Mouse (Mus musculus) thymus, adult 2 months (tissue): Measurements from ENCODE around the gene Dnajc11. TPM values are rescaled to one million over a fixed set of nuclear protein-coding genes. Genes with fewer than 3 reads are reported as not detected.

Source experiments
- DNase-seq: peaks from one replicate; pipeline ENCODE4 v3.0.0; 2021
- H3K27ac ChIP-seq: fragments of 200-500 bp; 2 replicates; pipeline ENCODE4 v1.5.1; 2012; ENCODE audit warnings: low read length, control low read depth; ENCODE audit not compliant: control insufficient read depth, insufficient read depth
- H3K27me3 ChIP-seq: fragments of 200-500 bp; 2 replicates; pipeline ENCODE4 v1.6.1; 2012; ENCODE audit warnings: mild to moderate bottlenecking, low read length, moderate library complexity, mixed read lengths; ENCODE audit not compliant: control insufficient read depth, insufficient read depth
- H3K36me3 ChIP-seq: fragments of 200-500 bp; 2 replicates; pipeline ENCODE4 v1.6.1; 2012; ENCODE audit warnings: mild to moderate bottlenecking, low read length, moderate library complexity; ENCODE audit not compliant: control insufficient read depth, insufficient read depth
- H3K4me1 ChIP-seq: fragments of 200-500 bp; replicated peaks from 2 replicates; pipeline ENCODE4 v1.6.1; 2012; ENCODE audit warnings: low read length; ENCODE audit not compliant: control insufficient read depth, insufficient read depth
- H3K4me3 ChIP-seq: fragments of 200-500 bp; 2 replicates; pipeline ENCODE4 v1.5.1; 2012; ENCODE audit warnings: mild to moderate bottlenecking, low read length, control low read depth, moderate library complexity; ENCODE audit not compliant: control insufficient read depth, insufficient read depth
- CTCF ChIP-seq: fragments of 200-500 bp; IDR thresholded peaks from 2 replicates; pipeline ENCODE4 v1.5.1; 2012; ENCODE audit warnings: mild to moderate bottlenecking, control low read depth, low read length, moderate library complexity, borderline replicate concordance; ENCODE audit not compliant: control insufficient read depth, poor library complexity, insufficient read depth; ENCODE audit errors: extremely low read depth
- POLR2A ChIP-seq: fragments of 200-500 bp; IDR thresholded peaks from 2 replicates; pipeline ENCODE4 v1.6.1; 2012; ENCODE audit warnings: mild to moderate bottlenecking, low read length, control low read depth, moderate library complexity; ENCODE audit not compliant: control insufficient read depth, poor library complexity, insufficient read depth; ENCODE audit errors: extremely low read depth
- WGBS: fragments of 180-500 bp; shearing (Covaris S2); methylation state at CpG from one replicate; pipeline ENCODE4 v1.1.7; 2018; 5-methylcytosine and 5-hydroxymethylcytosine counted together
- polyA plus RNA-seq: library from polyadenylated mRNA; depleted of rRNA; stranded (reverse); fragments of >200 nt; gene quantifications from 2 replicates; pipeline ENCODE4 v1.2.3, GENCODE M21; 2012

Dnajc11 gene
- polyA plus RNA-seq, 1 experiment: 61.4 TPM

DNA sequence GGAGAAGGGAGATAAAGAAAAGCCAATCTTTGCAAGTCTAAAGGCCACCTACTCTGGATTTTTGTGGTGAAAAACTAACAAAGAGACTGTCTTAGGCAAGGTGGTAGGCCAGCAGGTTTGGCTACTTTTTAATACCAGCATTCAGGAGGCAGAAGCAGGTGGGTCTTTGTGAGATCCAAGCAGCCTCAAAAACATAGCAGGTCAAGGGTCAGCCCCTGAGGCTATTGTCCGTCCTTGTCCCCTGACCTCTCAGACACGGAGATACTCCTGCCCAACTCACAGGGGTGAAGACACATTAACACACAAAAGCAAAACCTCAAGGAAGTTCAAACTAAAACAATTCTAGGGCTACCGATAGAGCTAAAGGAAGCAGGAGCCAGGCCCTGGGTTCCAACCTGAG lies 73.3 kb downstream of the Dnajc11 start:
- TF ChIP-seq POLR2A (no peak), CTCF (no peak)
- Histone ChIP-seq H3K27me3 (no peaks in the 10 kb centered on the region), H3K4me3 (no peak overlapping the region), H3K36me3 (no peaks in the 10 kb centered on the region), H3K27ac (no peak overlapping the region), H3K4me1 (peaks cover 27% of the 10 kb centered on the region)
- no peak for DNase-seq
- WGBS: 88% methylated on average over 3 of the region's 3 CpGs

GRCm38 (mm10) chr4:152007481-152008147 lies 74.1 kb downstream of the Dnajc11 start:
- 57% methylated on average over 8 of the region's 8 CpGs for WGBS
- peaks cover 27% of the 10 kb centered on the region for H3K4me1 ChIP-seq
- no peak for TF ChIP-seq CTCF
- H3K27ac ChIP-seq: no peak overlapping the region
- no peak overlapping the region for H3K4me3 ChIP-seq
- no peaks in the 10 kb centered on the region for H3K27me3 ChIP-seq
- H3K36me3 ChIP-seq: no peaks in the 10 kb centered on the region
- no peak for DNase-seq

GRCm38 (mm10) chr4:152008148-152008500 lies 74.6 kb downstream of the Dnajc11 start:
- DNase-seq: no peak
- WGBS: 3% methylated on average over 14 of the region's 14 CpGs
- TF ChIP-seq POLR2A: no peak
- TF ChIP-seq CTCF: no peak

DNA sequence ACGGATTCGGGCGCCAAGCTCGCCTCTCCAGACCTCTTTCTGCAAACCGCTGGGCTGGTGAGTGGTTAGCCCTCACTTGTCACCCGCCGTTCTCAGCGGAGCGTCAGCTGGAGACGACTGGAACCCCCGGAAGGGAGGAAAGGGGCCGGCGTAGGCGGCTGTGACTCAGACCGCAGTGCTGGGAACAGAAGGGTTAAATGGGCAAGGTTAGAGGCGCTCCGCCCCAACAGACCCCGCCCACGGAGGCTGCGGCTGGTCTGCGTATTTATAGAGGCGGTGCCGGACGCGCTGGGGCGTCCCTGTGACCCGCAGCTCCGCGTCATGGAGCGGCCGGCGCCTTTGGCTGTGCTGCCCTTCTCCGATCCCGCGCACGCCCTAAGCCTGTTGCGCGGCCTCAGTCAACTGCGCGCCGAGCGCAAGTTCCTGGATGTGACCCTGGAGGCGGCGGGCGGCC lies 75.2 kb downstream of the Dnajc11 start, which contains the start of gene Klhl21:
Gene Klhl21, plus strand, starts transcription at position 182 of the 454 bp plus-strand sequence.
- no peaks in the 10 kb centered on the region for H3K27me3 ChIP-seq
- H3K36me3 ChIP-seq: no peaks in the 10 kb centered on the region
- H3K4me3 ChIP-seq: peak within 1 kb of the TSS; percentile 93
- peak; percentile 90 for DNase-seq
- TF ChIP-seq POLR2A (peak; percentile 88), CTCF (peak; percentile 44; the same call in 1 of the 2 replicates)
- WGBS: under 1% methylated on average over 45 of the region's 45 CpGs
- peaks cover 27% of the 10 kb centered on the region for H3K4me1 ChIP-seq
- peak within 1 kb of the TSS; percentile 20; the same call in 1 of the 2 replicates for H3K27ac ChIP-seq

More at GRCm38 (mm10) chr4:152008148-152008500, 74.6 kb downstream of the Dnajc11 start:
- H3K36me3 ChIP-seq: no peaks in the 10 kb centered on the region
- peak overlapping the region; percentile 93 for H3K4me3 ChIP-seq
- no peak overlapping the region for H3K27ac ChIP-seq
- H3K4me1 ChIP-seq: peaks cover 27% of the 10 kb centered on the region
- H3K27me3 ChIP-seq: no peaks in the 10 kb centered on the region

DNA sequence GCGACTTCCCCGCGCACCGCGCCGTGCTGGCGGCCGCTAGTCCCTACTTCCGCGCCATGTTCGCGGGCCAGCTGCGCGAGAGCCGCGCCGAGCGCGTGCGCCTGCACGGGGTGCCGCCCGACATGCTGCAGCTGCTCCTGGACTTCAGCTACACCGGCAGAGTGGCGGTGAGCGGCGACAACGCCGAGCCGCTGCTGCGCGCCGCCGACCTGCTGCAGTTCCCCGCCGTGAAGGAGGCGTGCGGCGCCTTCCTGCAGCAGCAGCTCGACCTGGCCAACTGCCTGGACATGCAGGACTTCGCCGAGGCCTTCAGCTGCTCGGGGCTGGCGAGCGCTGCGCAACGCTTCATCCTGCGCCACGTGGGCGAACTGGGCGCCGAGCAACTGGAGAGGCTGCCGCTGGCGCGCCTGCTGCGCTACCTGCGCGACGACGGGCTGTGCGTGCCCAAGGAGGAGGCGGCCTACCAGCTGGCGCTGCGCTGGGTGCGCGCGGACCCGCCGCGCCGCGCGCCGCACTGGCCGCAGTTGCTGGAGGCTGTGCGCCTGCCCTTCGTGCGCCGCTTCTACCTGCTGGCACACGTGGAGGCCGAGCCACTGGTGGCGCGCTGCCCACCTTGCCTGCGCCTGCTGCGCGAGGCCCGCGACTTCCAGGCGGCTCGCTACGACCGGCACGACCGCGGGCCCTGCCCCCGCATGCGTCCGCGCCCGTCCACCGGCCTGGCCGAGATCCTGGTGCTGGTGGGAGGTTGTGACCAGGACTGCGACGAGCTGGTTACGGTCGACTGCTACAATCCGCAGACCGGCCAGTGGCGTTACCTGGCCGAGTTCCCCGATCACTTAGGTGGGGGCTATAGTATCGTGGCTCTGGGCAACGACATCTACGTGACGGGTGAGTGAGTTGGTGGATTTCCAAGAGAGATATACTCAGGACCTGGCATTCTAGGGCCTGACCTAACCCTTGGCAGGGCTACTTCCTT lies 75.9 kb downstream of the Dnajc11 start:
- peaks cover 3% of the 10 kb centered on the region; the same call in 1 of the 2 replicates for H3K36me3 ChIP-seq
- under 1% methylated on average over 115 of the region's 115 CpGs for WGBS
- H3K4me1 ChIP-seq: peaks cover 27% of the 10 kb centered on the region
- no peaks in the 10 kb centered on the region for H3K27me3 ChIP-seq
- H3K27ac ChIP-seq: peak overlapping the region; percentile 20; the same call in 1 of the 2 replicates
- no peak; the same call in 1 of the 2 replicates for TF ChIP-seq CTCF
- TF ChIP-seq POLR2A: no peak
- H3K4me3 ChIP-seq: peak overlapping the region; percentile 93
- DNase-seq: no peak

DNA sequence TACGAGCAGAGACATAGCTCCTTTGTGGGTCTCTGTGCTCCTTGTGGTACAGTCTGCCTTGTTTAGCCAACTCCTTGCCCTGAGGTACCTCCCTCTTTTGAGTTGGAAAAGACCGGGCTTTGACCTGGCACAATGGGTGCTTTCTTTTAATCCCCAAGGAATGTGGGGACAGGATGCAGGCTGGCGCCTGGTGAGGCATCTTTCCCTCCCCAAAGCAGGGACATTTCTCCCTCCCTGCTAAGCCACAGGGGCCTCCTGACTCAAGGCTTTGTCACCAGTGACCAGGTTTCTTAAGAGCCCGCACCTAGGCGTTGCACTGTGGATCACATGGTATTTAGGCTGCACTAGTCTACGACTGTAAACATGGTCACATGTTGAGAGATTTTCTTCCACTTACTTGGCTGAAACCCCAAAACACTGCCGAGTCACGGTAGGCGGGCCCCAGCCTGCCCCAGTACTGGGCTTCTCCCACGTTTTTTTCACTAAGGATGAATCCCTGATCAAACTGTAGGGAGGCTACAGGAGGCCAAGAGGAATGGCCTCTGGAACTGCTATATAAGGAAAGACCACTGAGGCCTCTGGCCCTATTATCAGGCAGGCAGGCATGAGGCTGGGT lies 76.7 kb downstream of the Dnajc11 start:
- H3K27ac ChIP-seq: no peak overlapping the region
- DNase-seq: no peak
- TF ChIP-seq POLR2A (no peak), CTCF (no peak)
- no peaks in the 10 kb centered on the region for H3K27me3 ChIP-seq
- WGBS: 6% methylated on average over 10 of the region's 10 CpGs
- peak overlapping the region; percentile 93 for H3K4me3 ChIP-seq
- H3K36me3 ChIP-seq: peaks cover 8% of the 10 kb centered on the region; the same call in 1 of the 2 replicates
- peaks cover 27% of the 10 kb centered on the region for H3K4me1 ChIP-seq
